Mouse (Mus musculus): ENCODE measurements around the gene Rpl19.

DNA sequence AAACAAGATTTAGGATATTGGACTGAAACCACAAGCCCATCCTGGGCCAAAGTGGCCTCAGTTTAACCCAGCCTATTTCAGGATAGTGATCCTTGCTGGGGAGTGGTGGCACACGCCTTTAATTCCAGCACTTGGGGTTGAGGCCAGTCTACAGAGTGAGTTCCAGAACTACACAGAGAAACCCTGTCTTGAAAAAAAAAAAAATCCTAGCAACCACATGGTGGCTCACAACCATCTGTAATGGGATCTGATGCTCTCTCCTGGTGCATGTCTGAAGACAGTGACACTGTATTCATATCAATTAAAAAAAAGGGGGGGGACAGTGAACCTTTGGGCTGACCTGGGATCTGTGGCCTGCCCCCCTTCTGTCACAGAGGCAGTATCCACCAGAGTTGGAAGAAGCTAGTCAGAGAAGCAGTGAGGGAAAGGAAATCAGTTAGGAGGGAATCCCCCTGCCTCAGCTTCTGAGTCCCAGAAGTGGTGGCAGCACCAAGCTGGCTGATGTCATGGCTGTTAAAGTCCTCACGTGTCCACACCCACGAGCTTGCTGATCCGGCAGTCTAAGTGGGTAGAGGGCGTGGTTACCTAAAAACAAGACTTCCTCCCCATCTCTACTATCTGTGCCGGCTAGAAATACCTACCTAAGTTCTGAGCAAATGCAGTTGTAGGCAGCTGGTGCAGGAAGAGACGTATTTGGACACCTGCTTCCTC is 27.5 kb upstream of the Rpl19 start:
- peak; percentile 63; the same call in 1 of the 2 replicates for TF ChIP-seq POLR2A (IDR thresholded peaks at IDR 0.05; ENCODE audit: extremely low read depth, insufficient read depth, low read length)
- TF ChIP-seq CTCF (IDR thresholded peaks at IDR 0.05; ENCODE audit: extremely low read depth, insufficient read depth, low read length) = no peak
